Comparison of ENCODE assay signal across 10 mouse cellular contexts in genomic region chr2:137204274-137204850, GRCm38 (mm10).
DNase-seq lines count a peak whose midpoint lies in the region; ATAC-seq and TF ChIP-seq lines count a peak whose summit lies in the region.
"Had no signal": no experiment of that assay in that cellular context is flagged by ENCODE, and none has a peak within 500 bp of the region (broad histone marks: within the 10 kb centered on the region; RNA-seq: fewer than 3 reads in every experiment).

No protein-coding gene starts in this region.

- TF ChIP-seq CTCF in gastrocnemius, adult 2 months (IDR thresholded peaks at IDR 0.05): no peak
- TF ChIP-seq CTCF in kidney, postnatal 0 days (IDR thresholded peaks at IDR 0.05; ENCODE audit: low read depth): no peak

- no peaks in the 10 kb centered on the region for H3K27me3 ChIP-seq in liver, embryonic 16.5 days (ENCODE audit: control insufficient read depth, insufficient read depth, low read depth, low read length)
- H3K27me3 ChIP-seq in kidney, postnatal 0 days (ENCODE audit: insufficient read depth, low read length): no peaks in the 10 kb centered on the region

- no peak overlapping the region for H3K4me3 ChIP-seq in liver, embryonic 16.5 days (ENCODE audit: low read depth, low read length)
- H3K4me3 ChIP-seq in gastrocnemius, adult 2 months: no peak overlapping the region
- H3K4me3 ChIP-seq in kidney, postnatal 0 days (replicated peaks; ENCODE audit: low read depth, low read length): no peak overlapping the region

- no peaks in the 10 kb centered on the region for H3K36me3 ChIP-seq in liver, embryonic 16.5 days (ENCODE audit: control insufficient read depth, insufficient read depth)
- no peaks in the 10 kb centered on the region for H3K36me3 ChIP-seq in kidney, postnatal 0 days (ENCODE audit: insufficient read depth, low read length)

- peak; percentile 1 for DNase-seq in adrenal gland, adult 8-10 months
- no peak for DNase-seq in adrenal gland, postnatal 4 days (ENCODE audit: low spot score in 2 of 2)
- DNase-seq in liver: no peak
- peak; percentile 45 for DNase-seq in gastrocnemius, adult 2 months
- peak; percentile 37 for DNase-seq in kidney, postnatal 0 days (ENCODE audit: low spot score)
- no peak for DNase-seq in thymus, postnatal 10 days (ENCODE audit: low spot score in 2 of 2)
- no peak for DNase-seq in retina, postnatal 1 day
- DNase-seq: cerebellum, adult 9-10 months; forebrain, postnatal 0 days had no signal

- WGBS in liver, embryonic 16.5 days (ENCODE audit: insufficient replicate concordance): 51% methylated on average over 6 of the region's 6 CpGs
- WGBS in kidney, postnatal 0 days: 67% methylated on average over 6 of the region's 6 CpGs

- peak; percentile 53; the same call in 1 of the 2 replicates for ATAC-seq in liver, embryonic 16.5 days (ENCODE audit: low read depth)
- no peak for ATAC-seq in kidney, postnatal 0 days (replicated peaks; ENCODE audit: low FRiP score, low read depth)
- ATAC-seq: forebrain, postnatal 0 days had no signal

- no peaks in the 10 kb centered on the region for H3K4me1 ChIP-seq in liver, embryonic 16.5 days (ENCODE audit: control insufficient read depth, low read depth, low read length)
- H3K4me1 ChIP-seq in kidney, postnatal 0 days (replicated peaks; ENCODE audit: insufficient read depth, low read length): no peaks in the 10 kb centered on the region

- no peak overlapping the region for H3K4me2 ChIP-seq in liver, embryonic 16.5 days (ENCODE audit: low read depth, low read length)
- no peak overlapping the region for H3K4me2 ChIP-seq in kidney, postnatal 0 days (ENCODE audit: low read length)

- no peak overlapping the region for H3K9ac ChIP-seq in liver, embryonic 16.5 days (ENCODE audit: low read depth, low read length)
- H3K9ac ChIP-seq in kidney, postnatal 0 days (ENCODE audit: low read depth, low read length): no peak overlapping the region
- H3K9ac ChIP-seq: forebrain, postnatal 0 days had no signal

- intact Hi-C loops in gastrocnemius, adult 2 months (cut with DNase I): no loop called here

- H3K27ac ChIP-seq in liver, embryonic 16.5 days (ENCODE audit: low read length): no peak overlapping the region
- no peak overlapping the region for H3K27ac ChIP-seq in gastrocnemius, adult 2 months
- H3K27ac ChIP-seq in kidney, postnatal 0 days: no peak overlapping the region

- no peaks in the 10 kb centered on the region for H3K9me3 ChIP-seq in liver, embryonic 16.5 days (replicated peaks; ENCODE audit: control insufficient read depth, low read length)
- no peaks in the 10 kb centered on the region for H3K9me3 ChIP-seq in kidney, postnatal 0 days (replicated peaks; ENCODE audit: low read length)

Comparison
In these comparisons a context has a peak if more than half of its experiments do, and no peak if none do; other contexts are left out.
1. DNase-seq: peak in adrenal gland, adult 8-10 months (single experiment), gastrocnemius, adult 2 months (single experiment) and kidney, postnatal 0 days (single experiment); none in adrenal gland, postnatal 4 days (0 of 2), liver (single experiment), thymus, postnatal 10 days (0 of 2) and retina, postnatal 1 day (single experiment).